Mouse (Mus musculus) neural tube, embryonic 15.5 days (tissue): ENCODE results near the gene Nxph1. TPM values are rescaled to one million over a fixed set of nuclear protein-coding genes. Genes with fewer than 3 reads are reported as not detected.

Experiments
- ATAC-seq: fragments of 200-750 bp; cut with Nextera tagmentation; 2 replicates; pipeline ENCODE4 v1.8.0; 2017; ENCODE audit warnings: mild to moderate bottlenecking, moderate TSS enrichment, moderate library complexity; ENCODE audit not compliant: low FRiP score
- H3K27ac ChIP-seq: fragments of 300-500 bp; sonication (generic); replicated peaks from 2 replicates; pipeline ENCODE4 v1.5.1; 2015; ENCODE audit warnings: mild to moderate bottlenecking, inconsistent platforms
- H3K27me3 ChIP-seq: fragments of 300-500 bp; sonication (generic); replicated peaks from 2 replicates; pipeline ENCODE4 v1.6.1; 2015; ENCODE audit warnings: inconsistent platforms
- H3K36me3 ChIP-seq: fragments of 300-500 bp; sonication (generic); 2 replicates; pipeline ENCODE4 v1.6.1; 2015; ENCODE audit warnings: inconsistent platforms
- H3K4me1 ChIP-seq: fragments of 300-500 bp; sonication (generic); 2 replicates; pipeline ENCODE4 v1.6.1; 2015; ENCODE audit warnings: inconsistent platforms
- H3K4me2 ChIP-seq: fragments of 300-500 bp; sonication (generic); 2 replicates; pipeline ENCODE4 v1.6.1; 2015; ENCODE audit warnings: inconsistent platforms, mild to moderate bottlenecking, moderate library complexity
- H3K4me3 ChIP-seq: fragments of 300-500 bp; sonication (generic); replicated peaks from 2 replicates; pipeline ENCODE4 v1.5.1; 2015; ENCODE audit warnings: mild to moderate bottlenecking, inconsistent platforms
- H3K9ac ChIP-seq: fragments of 300-500 bp; sonication (generic); replicated peaks from 2 replicates; pipeline ENCODE4 v1.6.1; 2015; ENCODE audit warnings: mild to moderate bottlenecking, inconsistent platforms
- H3K9me3 ChIP-seq: fragments of 300-500 bp; sonication (generic); replicated peaks from 2 replicates; pipeline ENCODE4 v1.6.1; 2016; ENCODE audit warnings: inconsistent platforms
- WGBS: fragments of 180-500 bp; shearing (Covaris S2); methylation state at CpG from one replicate; pipeline ENCODE4 v1.1.7; 2015; ENCODE audit warnings: mixed read lengths; 5-methylcytosine and 5-hydroxymethylcytosine counted together
- polyA plus RNA-seq: library from polyadenylated mRNA; unstranded; fragments of >200 nt; fragmentation: Nextera tagmentation; extraction: Ambion mirVana; gene quantifications from 2 replicates; pipeline ENCODE4 v1.2.1, GENCODE M21; 2015

The Nxph1 gene
- polyA plus RNA-seq, 1 experiment from 2014 or later = 110 TPM

DNA sequence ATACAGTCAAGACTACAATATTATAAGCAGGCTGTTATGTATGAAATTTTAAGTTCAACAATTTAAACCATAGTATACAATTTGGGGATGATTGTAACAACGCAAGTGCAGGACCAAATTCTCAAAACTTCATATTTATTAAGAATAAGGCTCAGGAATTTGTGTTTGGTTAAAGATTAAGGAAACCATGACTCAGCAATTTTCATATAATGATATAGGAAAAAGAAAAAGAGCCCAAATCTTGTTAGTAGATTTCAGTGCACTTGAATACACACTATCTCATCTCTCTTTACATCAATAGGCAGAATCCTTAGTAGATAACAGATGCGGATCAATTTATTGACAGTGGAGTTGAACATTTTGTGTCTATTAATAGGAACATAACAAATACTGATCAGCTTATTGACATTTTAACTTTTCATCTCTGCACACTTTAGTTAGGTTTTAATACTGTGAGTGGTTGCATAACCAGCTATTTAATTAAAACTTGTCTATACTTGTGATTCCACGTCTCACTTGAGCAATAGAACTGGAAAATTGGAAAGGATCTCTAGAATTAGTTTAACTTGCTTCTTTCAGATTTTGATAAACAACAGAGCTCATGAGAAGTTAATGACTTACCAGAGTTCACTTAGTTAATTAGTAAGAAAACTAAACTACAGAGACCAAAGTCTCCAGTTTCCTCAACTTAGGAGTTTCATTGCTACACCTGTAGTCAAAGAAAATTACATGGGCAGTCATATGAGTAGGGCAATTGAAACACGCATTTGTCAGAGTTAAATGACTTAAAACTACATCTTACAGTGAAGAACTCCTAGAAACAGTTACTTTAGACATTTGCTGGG, 113.3 kb downstream of the Nxph1 start:
- Histone ChIP-seq H3K4me3 (no peak overlapping the region), H3K4me2 (no peak overlapping the region), H3K27me3 (no peaks in the 10 kb centered on the region), H3K27ac (no peak overlapping the region), H3K36me3 (no peaks in the 10 kb centered on the region), H3K9ac (no peak overlapping the region), H3K9me3 (no peaks in the 10 kb centered on the region), H3K4me1 (no peaks in the 10 kb centered on the region)
- WGBS = 92% methylated on average over 4 of the region's 4 CpGs
- ATAC-seq = no peak

DNA sequence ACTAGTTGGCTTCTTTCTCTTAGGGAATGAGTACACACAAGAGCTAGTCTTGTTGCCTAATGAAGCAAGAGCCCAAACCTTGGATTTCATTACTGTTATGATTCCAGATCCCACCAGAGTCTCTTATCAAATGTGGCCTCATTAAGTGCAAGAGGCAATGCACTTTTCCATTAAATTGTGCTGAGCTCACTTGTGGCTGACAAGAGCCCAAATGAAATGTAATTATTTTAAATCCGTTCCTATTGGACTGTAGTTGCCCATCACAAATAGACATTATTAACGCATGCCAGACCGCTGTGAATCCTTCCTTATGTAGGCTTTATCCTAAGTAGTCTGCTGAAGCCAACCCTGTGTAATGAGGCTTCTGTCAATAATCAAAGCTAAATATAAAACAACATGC, 118.2 kb downstream of the Nxph1 start:
- Histone ChIP-seq H3K9me3 (no peaks in the 10 kb centered on the region), H3K4me1 (no peaks in the 10 kb centered on the region), H3K27ac (no peak overlapping the region), H3K36me3 (no peaks in the 10 kb centered on the region), H3K4me3 (no peak overlapping the region), H3K27me3 (no peaks in the 10 kb centered on the region), H3K9ac (no peak overlapping the region), H3K4me2 (no peak overlapping the region)
- no peak for ATAC-seq
- WGBS = 61% methylated on average over 3 of the region's 3 CpGs

DNA sequence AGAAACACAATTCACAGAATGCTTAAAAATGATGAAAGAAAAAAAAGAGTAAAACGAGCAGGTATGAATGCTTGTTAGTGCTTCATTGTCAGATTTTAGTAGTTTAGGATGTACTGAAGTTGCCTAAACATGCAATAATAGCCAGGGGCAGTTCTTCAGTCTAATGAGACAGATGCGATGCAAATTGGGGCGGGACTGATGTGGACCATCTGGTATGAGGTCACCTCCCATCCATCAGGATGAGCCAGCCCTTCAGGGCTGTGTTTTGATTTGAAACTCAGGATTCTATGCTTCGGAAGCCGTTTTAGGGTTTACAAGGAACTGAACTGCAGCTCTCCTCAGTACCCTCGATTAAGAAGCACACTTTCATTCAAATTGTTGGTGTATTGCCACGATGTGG, 121.7 kb downstream of the Nxph1 start:
- WGBS = 64% methylated on average over 7 of the region's 7 CpGs
- Histone ChIP-seq H3K4me1 (no peaks in the 10 kb centered on the region), H3K4me2 (no peak overlapping the region), H3K4me3 (no peak overlapping the region), H3K36me3 (no peaks in the 10 kb centered on the region), H3K27me3 (no peaks in the 10 kb centered on the region), H3K27ac (no peak overlapping the region), H3K9ac (no peak overlapping the region), H3K9me3 (no peaks in the 10 kb centered on the region)
- no peak for ATAC-seq

DNA sequence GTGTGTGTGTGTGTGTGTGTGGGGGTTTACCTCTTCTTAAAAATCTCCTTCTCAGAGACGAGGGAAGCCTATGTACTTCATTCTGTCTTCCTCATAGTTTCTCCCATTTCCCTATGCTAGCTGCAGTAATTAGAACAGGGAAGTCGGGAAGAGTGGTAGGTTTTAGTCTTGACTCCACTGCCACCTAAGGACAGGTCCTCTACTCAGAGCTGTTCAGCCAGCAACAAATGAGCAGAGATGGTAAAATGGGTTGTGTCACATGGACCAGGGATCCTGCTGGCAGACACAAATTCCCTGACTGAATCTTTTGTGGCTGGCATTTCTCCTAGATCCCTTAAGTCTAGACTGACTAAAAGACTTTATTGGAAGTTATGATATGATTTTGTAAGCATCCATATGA, 128.2 kb downstream of the Nxph1 start:
- H3K4me3 ChIP-seq = no peak overlapping the region
- ATAC-seq = no peak
- WGBS = 65% methylated on average over 2 of the region's 2 CpGs

DNA sequence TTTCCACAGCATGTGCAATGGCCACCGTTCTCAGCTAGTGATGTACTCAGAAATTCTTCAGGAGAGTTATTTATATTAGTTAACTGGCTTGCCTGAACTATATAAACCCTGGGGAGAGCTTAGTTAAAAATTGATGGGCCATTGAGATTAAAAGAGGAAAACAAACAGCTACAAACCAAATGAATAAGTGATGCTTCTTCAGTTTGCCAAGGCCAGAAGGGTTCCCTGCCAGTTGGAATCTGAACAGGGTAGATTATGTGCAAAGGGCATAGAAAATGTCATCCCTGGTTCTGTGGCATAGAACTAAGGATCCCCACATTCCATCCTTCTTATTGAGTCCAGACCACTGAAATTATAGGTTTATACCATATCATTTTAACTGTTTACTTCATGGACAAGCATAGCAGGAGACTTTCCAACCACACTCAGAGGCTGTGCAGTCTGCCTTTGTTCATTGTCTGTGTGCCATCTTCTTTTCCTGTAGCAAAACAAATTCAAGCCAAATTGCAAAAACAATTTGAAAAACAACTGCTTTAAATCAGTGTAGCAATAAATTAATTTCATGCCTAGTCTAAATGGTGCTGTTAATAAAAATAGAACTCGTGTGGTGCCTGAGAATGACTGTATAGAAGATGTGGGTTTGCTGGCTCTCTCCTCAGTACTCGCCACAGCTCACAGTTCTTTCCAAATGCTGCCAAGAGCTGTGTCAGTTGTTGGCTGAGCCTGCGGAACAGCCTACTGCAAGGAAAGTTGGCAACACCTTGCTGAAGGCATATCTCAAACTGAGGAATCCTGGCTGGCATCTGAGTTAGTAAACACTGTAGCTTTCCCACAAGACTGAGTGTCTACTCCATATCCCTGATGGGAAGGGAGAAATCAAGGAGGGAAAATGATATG, 129.8 kb downstream of the Nxph1 start:
- no peak overlapping the region for H3K9ac ChIP-seq
- H3K4me1 ChIP-seq = peaks cover 3% of the 10 kb centered on the region; the same call in 1 of the 2 replicates
- no peak overlapping the region; the same call in 1 of the 2 replicates for H3K27ac ChIP-seq
- WGBS = 50% methylated on average over 4 of the region's 4 CpGs
- no peaks in the 10 kb centered on the region for H3K27me3 ChIP-seq
- H3K36me3 ChIP-seq = no peaks in the 10 kb centered on the region
- ATAC-seq = peak; percentile 71
- no peaks in the 10 kb centered on the region for H3K9me3 ChIP-seq
- H3K4me2 ChIP-seq = no peak overlapping the region
- no peak overlapping the region for H3K4me3 ChIP-seq

More for the DNA sequence above, 128.2 kb downstream of the Nxph1 start:
- Histone ChIP-seq H3K27ac (no peak overlapping the region), H3K9me3 (no peaks in the 10 kb centered on the region), H3K9ac (no peak overlapping the region), H3K4me1 (peaks cover 3% of the 10 kb centered on the region; the same call in 1 of the 2 replicates), H3K36me3 (no peaks in the 10 kb centered on the region), H3K27me3 (no peaks in the 10 kb centered on the region), H3K4me2 (no peak overlapping the region)

DNA sequence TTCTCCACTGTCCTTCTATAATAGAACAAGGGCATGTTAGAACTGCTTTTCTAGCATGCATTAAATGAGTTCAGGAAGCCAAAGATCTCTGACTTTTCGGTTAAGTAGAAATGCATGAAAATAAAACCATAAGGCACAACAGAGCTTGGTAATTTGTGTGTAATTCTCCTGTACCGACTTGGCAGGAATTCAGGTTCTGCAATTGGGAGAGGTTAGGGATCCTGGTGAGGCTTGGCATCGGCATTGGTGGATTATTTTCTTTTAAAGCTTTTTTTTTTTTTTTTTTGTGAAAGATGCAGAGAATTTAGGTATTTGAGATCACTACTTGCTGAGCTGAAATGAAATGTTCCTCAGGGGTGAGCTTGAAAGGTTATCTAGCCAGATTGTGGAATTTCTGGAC, 135.6 kb downstream of the Nxph1 start:
- Histone ChIP-seq H3K36me3 (no peaks in the 10 kb centered on the region), H3K27me3 (no peaks in the 10 kb centered on the region), H3K4me1 (no peaks in the 10 kb centered on the region), H3K27ac (no peak overlapping the region), H3K9ac (no peak overlapping the region), H3K4me3 (no peak overlapping the region), H3K4me2 (no peak overlapping the region), H3K9me3 (no peaks in the 10 kb centered on the region)
- no peak for ATAC-seq
- 77% methylated on average over 3 of the region's 3 CpGs for WGBS

DNA sequence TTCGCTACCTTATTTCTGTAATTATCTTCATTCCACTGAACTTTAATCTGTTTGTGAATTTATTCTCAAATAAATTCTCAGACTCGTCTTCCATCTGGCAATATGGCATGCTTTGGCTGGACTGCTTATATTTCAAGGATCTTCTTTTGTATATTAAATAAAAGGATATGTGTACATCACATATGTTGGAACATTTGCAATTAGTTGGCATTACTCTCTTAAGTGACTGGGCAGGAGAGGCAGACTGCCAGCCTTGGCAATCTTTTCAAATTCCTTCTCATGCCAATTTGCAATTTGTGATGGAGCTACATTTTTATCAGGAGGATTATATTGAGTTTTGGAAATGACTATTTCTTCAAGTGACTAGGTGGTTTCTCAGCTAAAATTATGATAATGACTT, 149.1 kb downstream of the Nxph1 start:
- ATAC-seq = no peak
- Histone ChIP-seq H3K9ac (no peak overlapping the region), H3K27me3 (no peaks in the 10 kb centered on the region), H3K4me1 (peaks cover 3% of the 10 kb centered on the region; the same call in 1 of the 2 replicates), H3K4me2 (no peak overlapping the region), H3K27ac (no peak overlapping the region), H3K4me3 (no peak overlapping the region), H3K9me3 (no peaks in the 10 kb centered on the region), H3K36me3 (no peaks in the 10 kb centered on the region)
- 88% methylated on average over 2 of the region's 2 CpGs for WGBS

DNA sequence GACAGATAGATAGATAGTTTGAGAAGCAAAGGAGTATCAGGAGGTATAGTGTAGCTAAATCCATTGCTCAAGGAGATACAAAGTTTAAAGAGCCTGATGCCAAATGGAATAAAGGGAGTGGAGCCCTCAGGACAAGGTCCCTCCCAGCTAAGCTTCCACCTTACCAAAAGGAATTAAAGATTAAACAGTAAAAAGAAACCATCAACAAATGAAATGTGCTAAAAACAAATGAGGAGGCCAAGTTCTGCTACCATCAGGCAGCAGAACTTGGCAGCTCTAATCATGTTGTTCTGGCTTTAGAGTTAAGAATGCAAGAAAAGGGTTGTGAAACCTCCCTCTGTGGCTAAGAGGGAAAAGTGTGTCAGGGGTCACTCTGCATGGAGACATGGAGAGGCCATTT, 159.1 kb downstream of the Nxph1 start:
- H3K4me1 ChIP-seq = peaks cover under 1% of the 10 kb centered on the region; the same call in 1 of the 2 replicates
- no peaks in the 10 kb centered on the region for H3K9me3 ChIP-seq
- H3K27me3 ChIP-seq = no peaks in the 10 kb centered on the region
- no peak overlapping the region for H3K4me2 ChIP-seq
- H3K36me3 ChIP-seq = no peaks in the 10 kb centered on the region
- no peak overlapping the region for H3K9ac ChIP-seq
- no peak overlapping the region for H3K4me3 ChIP-seq
- ATAC-seq = no peak
- H3K27ac ChIP-seq = no peak overlapping the region

DNA sequence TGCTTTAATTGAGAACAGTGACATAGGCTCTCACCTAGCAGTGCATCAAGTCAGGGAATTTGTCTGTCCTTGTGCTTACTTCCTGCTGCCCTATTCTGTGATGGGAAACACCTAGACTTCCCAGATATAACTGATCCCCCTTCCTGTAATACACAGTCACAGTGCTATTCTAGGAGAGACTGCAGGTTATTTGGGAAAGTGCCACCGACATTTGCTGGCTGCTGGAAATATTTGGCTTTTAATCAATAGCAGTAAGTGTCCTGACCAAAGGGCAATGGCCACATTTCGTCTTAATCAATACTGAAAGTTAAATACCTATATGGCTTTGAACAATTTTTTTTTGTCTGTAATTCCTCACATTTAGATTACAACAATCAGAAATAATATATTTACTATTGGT, 170.9 kb downstream of the Nxph1 start:
- no peak for ATAC-seq

DNA sequence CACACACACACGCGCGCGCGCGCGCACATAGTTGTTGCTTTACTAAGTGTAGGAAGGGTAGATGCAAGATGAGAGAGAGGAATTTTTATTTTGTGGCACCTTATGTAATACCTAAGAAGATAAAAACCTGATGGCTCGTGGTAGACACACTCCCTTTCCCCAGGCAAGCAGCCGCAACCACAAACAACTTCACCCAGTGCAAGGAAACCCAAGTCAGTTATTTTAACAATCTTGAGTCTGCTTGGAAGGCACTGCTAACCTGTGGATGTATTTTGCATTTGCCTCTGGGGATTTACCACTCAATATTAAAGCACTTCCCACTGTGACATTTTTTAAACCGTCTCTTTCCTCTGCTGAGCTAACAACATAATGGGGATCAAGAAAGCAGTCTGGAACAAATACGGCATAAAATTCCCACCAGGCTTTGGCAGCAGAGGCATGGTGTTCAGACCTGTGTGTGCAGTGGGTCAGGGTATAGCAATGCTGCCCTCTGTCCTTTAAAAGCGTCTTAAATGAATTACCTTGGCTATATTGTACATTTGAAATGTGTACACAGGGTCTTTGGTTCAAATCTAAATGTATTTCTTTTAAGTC, 176.2 kb downstream of the Nxph1 start:
- no peak overlapping the region for H3K4me2 ChIP-seq
- no peaks in the 10 kb centered on the region for H3K4me1 ChIP-seq
- 77% methylated on average over 12 of the region's 12 CpGs for WGBS
- no peak overlapping the region for H3K9ac ChIP-seq
- no peak overlapping the region for H3K4me3 ChIP-seq
- H3K27me3 ChIP-seq = no peaks in the 10 kb centered on the region
- no peak for ATAC-seq
- H3K36me3 ChIP-seq = no peaks in the 10 kb centered on the region
- H3K9me3 ChIP-seq = no peaks in the 10 kb centered on the region
- no peak overlapping the region for H3K27ac ChIP-seq

More for the DNA sequence above, 170.9 kb downstream of the Nxph1 start:
- 84% methylated on average over 2 of the region's 2 CpGs for WGBS
- Histone ChIP-seq H3K27me3 (no peaks in the 10 kb centered on the region), H3K36me3 (no peaks in the 10 kb centered on the region), H3K4me3 (no peak overlapping the region), H3K4me1 (no peaks in the 10 kb centered on the region), H3K4me2 (no peak overlapping the region), H3K9me3 (no peaks in the 10 kb centered on the region), H3K27ac (no peak overlapping the region), H3K9ac (no peak overlapping the region)

DNA sequence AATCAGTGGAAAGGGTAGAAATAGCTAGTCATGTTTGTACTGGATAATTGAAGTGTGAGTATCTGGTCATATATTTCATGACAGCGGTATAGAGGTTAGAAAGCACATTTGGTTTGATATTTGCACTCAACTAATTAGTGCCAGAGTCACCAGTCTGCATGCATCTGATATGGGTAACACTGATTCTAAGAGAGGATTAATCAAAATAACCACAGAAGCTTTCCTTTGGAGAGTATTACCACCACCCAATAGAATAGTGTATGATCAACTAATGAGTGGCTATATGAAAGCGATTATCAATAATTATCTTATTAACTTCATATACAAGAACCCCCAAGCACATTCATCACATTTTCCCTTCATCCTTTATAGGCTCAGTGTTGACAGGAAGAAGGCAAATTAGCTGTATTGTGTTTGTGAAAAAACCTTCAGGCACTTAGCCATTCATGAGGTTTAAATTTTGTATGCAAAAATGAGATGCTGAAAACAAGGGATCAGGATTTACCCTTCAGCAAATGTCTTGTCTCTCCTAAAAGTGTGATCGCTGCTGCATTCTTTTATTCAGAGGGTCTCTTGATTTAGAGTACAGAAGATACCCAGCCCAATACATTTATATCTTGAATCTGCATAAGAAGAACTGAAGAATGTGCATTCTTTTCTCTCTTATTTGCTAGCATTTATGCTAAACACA, 185.5 kb downstream of the Nxph1 start:
- H3K4me1 ChIP-seq = no peaks in the 10 kb centered on the region
- no peak overlapping the region for H3K27ac ChIP-seq
- no peaks in the 10 kb centered on the region for H3K9me3 ChIP-seq
- no peaks in the 10 kb centered on the region for H3K36me3 ChIP-seq
- no peak for ATAC-seq
- H3K4me2 ChIP-seq = no peak overlapping the region
- 72% methylated on average over 3 of the region's 3 CpGs for WGBS
- no peak overlapping the region for H3K4me3 ChIP-seq
- no peaks in the 10 kb centered on the region for H3K27me3 ChIP-seq
- no peak overlapping the region for H3K9ac ChIP-seq
